Mouse (Mus musculus): ENCODE data around the gene U2surp.

U2surp gene

GRCm38 (mm10) chr9:95511472-95512330, at the start of gene U2surp:
U2surp (minus strand) TSS chr9:95511996.
- in situ Hi-C loops (cut with MboI, MseI): no loop called here

GRCm38 (mm10) chr9:95559936-95560735, 48.3 kb upstream of the U2surp start:
- in situ Hi-C loops (cut with MboI, MseI): no loop called here

- in situ Hi-C loops (cut with MboI, MseI): no loop called here
Observed at GRCm38 (mm10) chr9:95559059-95559935, 47.5 kb upstream of the U2surp start, which contains the start of gene Paqr9. Paqr9 (plus strand) TSS chr9:95559657.

- in situ Hi-C loops (cut with MboI, MseI): no loop called here
Observed at GRCm38 (mm10) chr9:95558726-95559058, 46.9 kb upstream of the U2surp start.

GRCm38 (mm10) chr9:95557722-95558121, 45.9 kb upstream of the U2surp start:
- in situ Hi-C loops (cut with MboI, MseI): no loop called here

- in situ Hi-C loops (cut with MboI, MseI): no loop called here
Observed at GRCm38 (mm10) chr9:95556067-95556512, 44.3 kb upstream of the U2surp start.

- in situ Hi-C loops (cut with MboI, MseI): no loop called here
Observed at GRCm38 (mm10) chr9:95555233-95555740, 43.5 kb upstream of the U2surp start.

- in situ Hi-C loops (cut with MboI, MseI): no loop called here
Observed at GRCm38 (mm10) chr9:95554231-95555221, 42.7 kb upstream of the U2surp start.

GRCm38 (mm10) chr9:95552175-95552705, 40.4 kb upstream of the U2surp start:
- in situ Hi-C loops (cut with MboI, MseI): no loop called here

GRCm38 (mm10) chr9:95550856-95551774, 39.3 kb upstream of the U2surp start:
- in situ Hi-C loops (cut with MboI, MseI): no loop called here

- in situ Hi-C loops (cut with MboI, MseI): no loop called here
Observed at GRCm38 (mm10) chr9:95549626-95550411, 38.0 kb upstream of the U2surp start.

- in situ Hi-C loops (cut with MboI, MseI): no loop called here
Observed at GRCm38 (mm10) chr9:95546679-95547078, 34.9 kb upstream of the U2surp start.

- in situ Hi-C loops (cut with MboI, MseI): no loop called here
Observed at GRCm38 (mm10) chr9:95544598-95544997, 32.8 kb upstream of the U2surp start.

GRCm38 (mm10) chr9:95542475-95542874, 30.7 kb upstream of the U2surp start:
- in situ Hi-C loops (cut with MboI, MseI): no loop called here

GRCm38 (mm10) chr9:95541650-95542432, 30.0 kb upstream of the U2surp start:
- in situ Hi-C loops (cut with MboI, MseI): no loop called here

GRCm38 (mm10) chr9:95541208-95541607, 29.4 kb upstream of the U2surp start:
- in situ Hi-C loops (cut with MboI, MseI): no loop called here

GRCm38 (mm10) chr9:95540487-95540886, 28.7 kb upstream of the U2surp start:
- in situ Hi-C loops (cut with MboI, MseI): no loop called here
